Mouse (Mus musculus): ENCODE results near the gene Tlr12. TPM values are rescaled to one million over a fixed set of nuclear protein-coding genes. Genes with fewer than 3 reads are reported as not detected.

Gene Tlr12
- total RNA-seq, 2 experiments from 2014 or later = 1.1 to 1.5 TPM

Other genes starting within 250 kb of the Tlr12 start
- gene Zscan20, start 8.5 kb downstream of the Tlr12 start, total RNA-seq (2021) = 1 to 10 TPM; 6.3 to 7.9 TPM
- 10 to 100 TPM; 65.1 to 71.4 TPM for gene Phc2, start 36.1 kb upstream of the Tlr12 start, total RNA-seq (2021)
- under 1 TPM; 0.45 to 0.47 TPM for gene A3galt2, start 136.7 kb upstream of the Tlr12 start, total RNA-seq (2021)
- gene Zfp362, start 187.4 kb upstream of the Tlr12 start, total RNA-seq (2021) = 10 to 100 TPM; 43.4 to 45.5 TPM

All from left cerebral cortex, postnatal 10 days (tissue).